Mouse (Mus musculus) hindbrain, embryonic 13.5 days (tissue): ENCODE data around the gene Mcf2l. TPM values are rescaled to one million over a fixed set of nuclear protein-coding genes. Genes with fewer than 3 reads are reported as not detected.

Experiments used
- ATAC-seq: fragments of 200-750 bp; cut with Nextera tagmentation; 2 replicates; pipeline ENCODE4 v1.8.0; 2017; ENCODE audit warnings: moderate TSS enrichment; ENCODE audit not compliant: low FRiP score
- H3K27ac ChIP-seq: fragments of 300-500 bp; sonication (generic); 2 replicates; pipeline ENCODE4 v1.5.1; 2015; ENCODE audit warnings: inconsistent platforms, mild to moderate bottlenecking, moderate library complexity
- H3K27me3 ChIP-seq: fragments of 300-500 bp; sonication (generic); 2 replicates; pipeline ENCODE4 v1.6.1; 2015; ENCODE audit warnings: mild to moderate bottlenecking, inconsistent platforms
- H3K36me3 ChIP-seq: fragments of 300-500 bp; sonication (generic); 2 replicates; pipeline ENCODE4 v1.6.1; 2015; ENCODE audit warnings: mild to moderate bottlenecking, inconsistent platforms
- H3K4me1 ChIP-seq: fragments of 300-500 bp; sonication (generic); replicated peaks from 2 replicates; pipeline ENCODE4 v1.6.1; 2015; ENCODE audit warnings: inconsistent platforms
- H3K4me2 ChIP-seq: fragments of 300-500 bp; sonication (generic); 2 replicates; pipeline ENCODE4 v1.6.1; 2015; ENCODE audit warnings: inconsistent platforms, mild to moderate bottlenecking, moderate library complexity
- H3K4me3 ChIP-seq: fragments of 300-500 bp; sonication (generic); 2 replicates; pipeline ENCODE4 v1.5.1; 2015; ENCODE audit warnings: mild to moderate bottlenecking, inconsistent platforms
- H3K9ac ChIP-seq: fragments of 300-500 bp; sonication (generic); 2 replicates; pipeline ENCODE4 v1.6.1; 2015; ENCODE audit warnings: mild to moderate bottlenecking, inconsistent platforms
- H3K9me3 ChIP-seq: fragments of 300-500 bp; sonication (generic); 2 replicates; pipeline ENCODE4 v1.6.1; 2016; ENCODE audit warnings: inconsistent platforms
- WGBS: fragments of 180-500 bp; shearing (Covaris S2); methylation state at CpG from one replicate; pipeline ENCODE4 v1.1.7; 2015; 5-methylcytosine and 5-hydroxymethylcytosine counted together
- polyA plus RNA-seq: library from polyadenylated mRNA; unstranded; fragments of >200 nt; fragmentation: Nextera tagmentation; extraction: Ambion mirVana; gene quantifications from 2 replicates; pipeline ENCODE4 v1.2.1, GENCODE M21; 2015

Gene Mcf2l
- 119 and 125 TPM in 2 replicates for polyA plus RNA-seq

DNA sequence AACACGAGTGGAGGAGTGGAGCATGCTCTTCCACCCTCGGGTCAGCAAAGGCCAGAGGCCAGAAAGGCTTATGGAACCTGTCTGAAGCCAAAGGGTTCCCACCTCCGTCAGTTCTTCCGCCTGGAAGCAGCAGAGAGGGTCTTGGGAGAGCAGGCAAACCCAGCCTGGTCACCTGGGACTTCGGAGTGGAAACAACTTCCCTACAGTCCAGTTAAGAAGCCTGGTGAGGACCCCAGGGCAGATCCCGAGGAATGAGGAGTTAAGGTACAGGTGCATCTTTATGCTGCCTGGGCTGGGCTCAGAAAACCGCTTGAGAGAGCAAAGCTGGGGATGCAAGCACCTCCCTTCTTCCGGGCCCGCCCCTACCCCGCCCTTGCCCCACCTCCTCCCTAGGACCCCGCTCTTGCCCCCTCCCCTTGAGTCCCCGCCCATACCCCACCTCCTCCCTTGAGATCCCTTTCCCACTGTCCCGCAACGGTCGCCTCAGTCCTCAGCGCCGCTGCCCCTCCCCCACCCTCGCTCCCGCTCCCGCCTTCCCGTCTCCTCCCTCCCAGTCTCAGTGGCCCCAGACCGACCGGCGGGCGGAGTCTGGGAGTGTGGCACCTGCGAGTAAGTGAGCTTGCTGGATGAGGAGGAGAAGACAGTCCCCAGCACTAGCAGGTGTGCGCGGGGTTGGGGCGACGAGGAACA lies at the start of gene Mcf2l:
Gene Mcf2l (plus strand): TSS at position 450 of the 690 bp plus-strand sequence.
- peak within 1 kb of the TSS; percentile 77 for H3K4me2 ChIP-seq
- peak within 1 kb of the TSS; percentile 74 for H3K9ac ChIP-seq
- H3K27ac ChIP-seq = peak within 1 kb of the TSS; percentile 14; the same call in 1 of the 2 replicates
- H3K4me1 ChIP-seq = peaks cover 52% of the 10 kb centered on the region
- no peaks in the 10 kb centered on the region for H3K36me3 ChIP-seq
- under 1% methylated on average over 29 of the region's 30 CpGs for whole genome bisulfite sequencing
- no peaks in the 10 kb centered on the region for H3K27me3 ChIP-seq
- H3K4me3 ChIP-seq = peak within 1 kb of the TSS; percentile 55
- peak; percentile 76 for ATAC-seq
- no peaks in the 10 kb centered on the region for H3K9me3 ChIP-seq

DNA sequence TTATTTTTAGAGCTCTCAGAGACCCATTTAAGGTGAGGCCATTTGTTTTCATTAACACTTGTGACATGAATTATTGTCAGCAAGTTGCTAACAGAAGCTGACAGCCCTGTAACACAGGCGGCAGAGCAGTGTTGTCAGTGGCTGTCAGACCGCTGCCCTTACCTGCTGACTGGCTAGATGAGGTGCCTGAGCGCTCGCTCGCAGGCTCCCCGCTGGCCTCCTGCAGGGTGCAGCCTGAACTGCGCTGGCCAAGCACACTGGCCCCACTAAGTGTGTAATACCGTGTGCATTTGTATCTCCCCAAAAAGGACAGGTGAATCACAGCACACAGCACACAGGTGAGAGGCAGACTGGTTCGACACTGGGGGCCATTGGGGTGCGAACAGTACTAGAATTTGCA lies 49.0 kb upstream of the Mcf2l start:
- peaks cover 81% of the 10 kb centered on the region for H3K36me3 ChIP-seq
- no peaks in the 10 kb centered on the region for H3K9me3 ChIP-seq
- 51% methylated on average over 10 of the region's 10 CpGs for WGBS
- peaks cover 22% of the 10 kb centered on the region for H3K4me1 ChIP-seq
- no peak for ATAC-seq
- H3K27ac ChIP-seq = no peak overlapping the region
- H3K9ac ChIP-seq = no peak overlapping the region
- no peak overlapping the region for H3K4me2 ChIP-seq
- H3K27me3 ChIP-seq = no peaks in the 10 kb centered on the region
- no peak overlapping the region for H3K4me3 ChIP-seq

DNA sequence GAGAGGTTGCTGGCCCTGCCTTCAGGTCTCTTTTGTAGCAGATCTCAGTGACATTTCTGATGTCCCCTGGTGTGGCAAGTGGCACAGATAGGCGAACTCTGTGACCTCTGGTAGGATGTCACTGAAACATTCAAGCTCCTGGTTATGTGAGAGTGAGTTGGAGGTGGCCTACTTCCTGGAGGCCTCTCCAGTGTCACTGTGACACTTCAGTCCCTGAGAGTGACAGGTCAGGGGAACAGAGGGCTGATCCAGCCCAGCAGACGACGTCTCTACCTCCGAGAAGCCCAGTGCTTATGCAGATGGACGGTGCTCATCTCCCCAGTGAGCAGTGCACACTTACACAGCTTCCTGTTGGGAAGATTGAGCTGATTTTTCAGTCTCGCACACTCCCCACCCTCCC lies 48.4 kb upstream of the Mcf2l start:
- Histone ChIP-seq H3K36me3 (peaks cover 83% of the 10 kb centered on the region), H3K27ac (no peak overlapping the region), H3K4me3 (no peak overlapping the region), H3K4me2 (no peak overlapping the region), H3K9ac (no peak overlapping the region), H3K27me3 (no peaks in the 10 kb centered on the region), H3K9me3 (no peaks in the 10 kb centered on the region), H3K4me1 (peaks cover 16% of the 10 kb centered on the region)
- 62% methylated on average over 6 of the region's 6 CpGs for WGBS
- no peak for ATAC-seq

DNA sequence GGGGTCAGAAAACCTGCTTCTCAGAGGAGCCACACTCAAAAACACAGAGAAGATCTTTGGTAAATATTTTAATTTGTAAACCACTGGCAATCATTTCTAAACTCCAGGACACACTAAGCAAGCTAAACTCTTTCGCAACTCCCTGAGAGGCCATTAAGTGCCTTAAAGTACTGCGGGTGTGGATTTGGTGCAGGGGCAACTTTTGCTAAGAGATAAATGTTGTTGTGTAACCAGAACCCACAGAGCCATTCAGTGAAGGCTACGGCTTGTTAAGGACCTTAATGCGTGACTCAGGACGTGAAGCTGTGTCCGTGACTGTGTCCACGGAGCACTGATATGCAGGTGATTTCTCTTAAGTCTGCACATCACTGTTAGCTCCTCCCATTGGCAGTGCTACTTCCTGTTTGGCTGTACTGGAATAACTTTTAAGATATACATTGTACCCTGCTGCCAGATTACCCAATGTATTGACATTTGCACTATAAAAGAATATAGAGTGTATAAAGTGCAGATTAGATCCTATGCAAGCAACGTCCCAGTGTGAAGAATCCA lies 47.8 kb upstream of the Mcf2l start:
- WGBS = 75% methylated on average over 8 of the region's 8 CpGs
- H3K4me2 ChIP-seq = no peak overlapping the region
- no peak overlapping the region for H3K4me3 ChIP-seq
- no peak for ATAC-seq
- no peak overlapping the region for H3K27ac ChIP-seq
- no peaks in the 10 kb centered on the region for H3K27me3 ChIP-seq
- H3K9me3 ChIP-seq = no peaks in the 10 kb centered on the region
- H3K36me3 ChIP-seq = peaks cover 81% of the 10 kb centered on the region
- peaks cover 16% of the 10 kb centered on the region for H3K4me1 ChIP-seq
- no peak overlapping the region for H3K9ac ChIP-seq

DNA sequence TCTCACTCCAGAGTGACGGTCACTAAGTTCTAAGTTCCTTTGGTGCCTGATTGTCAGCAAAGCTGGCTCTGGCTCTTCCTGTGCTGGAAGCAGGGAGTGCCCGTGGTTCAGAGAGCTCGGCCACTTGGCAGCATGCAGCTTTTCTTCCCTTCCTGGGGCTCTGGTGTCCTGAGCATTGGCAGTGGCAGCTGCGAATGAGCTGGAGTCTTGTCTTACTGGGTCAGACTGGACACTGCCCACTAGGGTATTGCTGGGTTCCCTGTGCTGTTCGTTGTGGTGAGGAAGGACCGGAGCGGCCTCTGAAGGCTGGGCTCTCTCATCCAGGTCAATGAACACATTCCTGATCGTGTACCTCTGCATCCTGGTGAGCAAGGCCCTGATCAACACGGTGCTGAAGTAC lies 46.5 kb upstream of the Mcf2l start:
- Histone ChIP-seq H3K4me1 (peaks cover 26% of the 10 kb centered on the region), H3K9ac (no peak overlapping the region), H3K4me2 (no peak overlapping the region), H3K9me3 (no peaks in the 10 kb centered on the region), H3K4me3 (no peak overlapping the region), H3K27ac (no peak overlapping the region), H3K36me3 (peaks cover 82% of the 10 kb centered on the region), H3K27me3 (no peaks in the 10 kb centered on the region)
- no peak for ATAC-seq
- 92% methylated on average over 9 of the region's 9 CpGs for WGBS

DNA sequence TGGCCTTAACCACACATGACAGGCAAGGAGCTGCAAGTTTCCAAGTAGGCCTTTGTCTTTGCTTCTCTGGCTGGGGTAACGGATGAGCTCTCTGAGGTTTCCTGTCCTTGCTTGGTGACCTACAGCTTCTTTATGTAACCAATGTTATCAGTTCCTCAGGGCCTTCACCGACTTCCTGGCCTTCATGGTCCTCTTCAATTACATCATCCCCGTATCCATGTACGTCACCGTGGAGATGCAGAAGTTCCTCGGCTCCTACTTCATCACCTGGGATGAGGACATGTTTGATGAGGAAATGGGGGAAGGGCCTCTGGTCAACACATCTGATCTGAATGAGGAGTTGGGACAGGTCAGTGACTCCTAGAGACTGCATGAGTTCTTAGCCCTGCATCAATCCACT lies 45.3 kb upstream of the Mcf2l start:
- Histone ChIP-seq H3K4me2 (no peak overlapping the region), H3K27me3 (no peaks in the 10 kb centered on the region), H3K4me1 (peaks cover 31% of the 10 kb centered on the region), H3K36me3 (peaks cover 81% of the 10 kb centered on the region), H3K4me3 (no peak overlapping the region), H3K27ac (no peak overlapping the region), H3K9me3 (no peaks in the 10 kb centered on the region), H3K9ac (no peak overlapping the region)
- no peak for ATAC-seq
- WGBS = 87% methylated on average over 6 of the region's 6 CpGs

DNA sequence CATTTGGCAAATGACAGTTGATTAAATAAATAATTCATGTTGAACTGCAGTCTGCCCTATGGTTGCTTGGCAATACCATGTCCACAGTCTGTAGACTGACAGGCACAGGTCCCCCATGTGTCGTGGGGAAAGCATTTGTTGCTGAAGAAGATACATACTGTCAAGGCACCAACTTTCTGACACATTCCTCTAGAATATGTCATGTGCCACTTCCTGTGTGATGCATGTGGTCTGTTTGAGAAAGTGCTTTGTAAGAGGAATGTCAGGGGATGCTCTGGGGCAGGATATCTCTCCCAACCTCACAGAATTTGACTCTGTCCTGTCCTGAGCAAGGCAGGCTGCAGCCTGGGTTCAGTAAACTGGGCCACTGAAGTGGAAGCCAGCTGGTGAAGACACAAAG lies 44.2 kb upstream of the Mcf2l start:
- H3K9ac ChIP-seq = no peak overlapping the region
- no peak overlapping the region for H3K27ac ChIP-seq
- WGBS = 42% methylated on average over 1 of the region's 1 CpGs
- no peak overlapping the region for H3K4me3 ChIP-seq
- H3K36me3 ChIP-seq = peaks cover 89% of the 10 kb centered on the region
- no peaks in the 10 kb centered on the region for H3K9me3 ChIP-seq
- no peak for ATAC-seq
- H3K27me3 ChIP-seq = no peaks in the 10 kb centered on the region
- H3K4me1 ChIP-seq = peaks cover 29% of the 10 kb centered on the region
- H3K4me2 ChIP-seq = no peak overlapping the region

DNA sequence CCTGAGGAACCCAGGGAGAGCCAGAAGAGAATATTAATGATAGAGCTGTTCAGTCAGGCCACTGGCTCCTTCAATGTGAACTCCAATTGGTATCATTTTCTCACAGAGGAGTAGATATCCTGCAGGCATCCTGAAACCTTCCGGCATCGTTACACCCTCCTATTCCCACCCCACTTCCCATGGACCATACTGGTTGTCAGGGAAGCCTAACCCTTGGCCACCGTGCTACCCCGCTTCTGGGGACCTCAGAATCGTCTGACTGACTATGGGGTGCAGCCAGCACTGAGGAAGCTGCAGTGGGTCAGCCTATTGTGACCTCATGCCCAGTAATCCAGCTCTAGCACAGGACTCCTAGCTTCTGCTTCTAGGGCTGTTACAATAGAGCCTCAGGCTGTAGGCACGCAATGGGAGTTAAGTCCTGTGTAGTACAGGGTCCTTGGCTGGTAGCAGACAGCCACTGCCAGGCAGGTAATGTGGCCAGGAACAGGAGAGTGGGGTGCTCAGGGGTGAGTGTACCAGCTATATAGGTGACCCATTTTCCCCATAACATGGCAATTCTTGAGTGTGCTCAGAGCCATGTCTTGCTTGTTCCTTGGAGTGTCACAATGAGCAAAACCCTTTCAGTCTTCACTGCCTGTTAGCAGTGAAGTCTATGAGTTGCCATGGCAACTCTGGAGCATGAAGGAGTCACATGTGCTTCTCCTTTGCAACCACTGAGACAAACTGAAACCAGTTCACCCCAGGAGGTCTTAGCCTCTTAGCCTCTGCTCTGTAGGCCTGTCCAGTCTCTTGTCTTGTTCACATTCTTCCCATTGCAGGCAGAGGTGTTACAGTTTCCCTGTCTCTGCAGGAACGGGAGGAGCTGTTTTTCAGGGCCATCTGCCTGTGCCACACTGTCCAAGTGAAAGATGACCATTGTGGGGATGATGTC lies 41.7 kb upstream of the Mcf2l start:
- peak; percentile 75 for ATAC-seq
- WGBS = 58% methylated on average over 7 of the region's 7 CpGs
- no peak overlapping the region for H3K4me3 ChIP-seq

DNA sequence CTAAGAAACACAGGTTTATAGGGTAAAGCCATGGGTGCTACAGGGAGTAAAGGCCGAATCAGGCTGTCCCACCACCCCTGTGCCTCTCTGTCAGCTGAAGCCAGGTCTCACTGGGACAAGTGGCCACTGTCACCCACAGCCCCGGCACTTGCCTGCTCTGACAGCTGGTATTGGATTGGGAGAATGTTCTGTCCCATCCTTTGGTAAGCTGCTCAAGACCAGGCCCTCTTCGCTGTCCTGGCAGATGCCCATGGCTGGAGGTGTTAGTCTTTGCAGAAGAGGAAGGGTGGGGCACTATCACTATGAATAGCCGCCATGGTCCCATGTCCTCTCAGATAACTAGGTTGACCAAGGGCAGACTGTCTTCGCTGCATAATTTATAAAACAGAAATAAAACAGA lies 40.0 kb upstream of the Mcf2l start:
- WGBS = 90% methylated on average over 5 of the region's 5 CpGs
- peaks cover 87% of the 10 kb centered on the region for H3K36me3 ChIP-seq

More for the DNA sequence above, 41.7 kb upstream of the Mcf2l start:
- Histone ChIP-seq H3K4me1 (peaks cover 22% of the 10 kb centered on the region), H3K36me3 (peaks cover 89% of the 10 kb centered on the region), H3K9ac (no peak overlapping the region), H3K4me2 (no peak overlapping the region), H3K27me3 (no peaks in the 10 kb centered on the region), H3K9me3 (no peaks in the 10 kb centered on the region), H3K27ac (peak overlapping the region; percentile 70)

DNA sequence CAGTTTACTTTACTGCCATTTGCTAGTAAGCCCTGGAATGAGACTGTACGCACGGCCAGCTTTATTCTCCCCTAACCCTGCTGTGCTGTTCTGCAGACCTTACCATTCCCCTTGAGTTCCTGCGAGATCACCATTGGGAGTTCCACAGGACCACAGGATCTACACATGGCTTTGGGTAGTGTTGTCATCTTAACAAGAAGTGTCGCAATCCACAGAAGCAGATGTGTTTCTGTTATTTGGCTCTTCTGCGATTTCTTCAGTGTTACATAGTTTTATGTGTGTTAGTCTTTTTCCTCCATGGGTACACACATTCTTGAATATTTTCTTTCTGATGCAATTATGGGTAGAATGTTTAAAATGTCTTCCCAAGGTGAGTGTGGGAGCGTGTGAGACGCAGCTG lies 32.8 kb upstream of the Mcf2l start:
- no peak overlapping the region for H3K9ac ChIP-seq
- H3K27ac ChIP-seq = no peak overlapping the region
- H3K36me3 ChIP-seq = peaks cover 77% of the 10 kb centered on the region
- no peaks in the 10 kb centered on the region for H3K9me3 ChIP-seq
- H3K4me2 ChIP-seq = no peak overlapping the region
- H3K27me3 ChIP-seq = no peaks in the 10 kb centered on the region
- no peak for ATAC-seq
- 91% methylated on average over 7 of the region's 7 CpGs for WGBS
- H3K4me1 ChIP-seq = no peaks in the 10 kb centered on the region
- H3K4me3 ChIP-seq = no peak overlapping the region

More for the DNA sequence above, 40.0 kb upstream of the Mcf2l start:
- H3K9me3 ChIP-seq = no peaks in the 10 kb centered on the region
- no peak overlapping the region for H3K4me3 ChIP-seq
- H3K27me3 ChIP-seq = no peaks in the 10 kb centered on the region
- peaks cover 22% of the 10 kb centered on the region for H3K4me1 ChIP-seq
- no peak overlapping the region for H3K4me2 ChIP-seq
- no peak overlapping the region for H3K9ac ChIP-seq
- H3K27ac ChIP-seq = no peak overlapping the region
- no peak for ATAC-seq

DNA sequence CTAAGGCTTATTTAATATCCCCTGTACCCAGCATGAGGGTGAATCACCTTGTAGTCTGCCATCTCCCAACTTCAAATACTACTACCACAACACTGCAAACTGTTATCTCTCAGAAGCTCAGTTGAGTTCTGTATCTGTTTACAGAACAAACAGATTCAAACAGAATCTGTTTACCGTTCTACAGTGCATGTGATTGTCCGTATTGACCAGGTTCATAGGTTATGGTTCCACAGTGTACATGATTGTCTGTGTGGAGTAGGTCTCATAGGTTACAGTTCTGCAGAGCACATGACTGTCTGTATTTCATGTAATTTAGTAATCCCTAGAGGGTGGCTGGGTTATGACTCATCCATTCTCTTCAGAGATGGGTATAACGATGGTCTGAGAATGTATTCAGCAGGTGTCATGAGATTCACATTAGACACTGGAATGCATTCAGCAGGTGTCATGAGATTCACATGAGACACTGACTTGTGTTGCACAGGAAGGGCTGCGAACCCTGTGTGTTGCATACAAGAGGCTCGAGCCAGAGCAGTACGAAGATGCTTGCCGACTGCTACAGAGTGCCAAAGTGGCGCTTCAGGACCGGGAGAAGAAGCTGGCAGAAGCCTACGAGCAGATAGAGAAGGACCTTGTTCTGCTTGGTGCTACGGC lies 31.1 kb upstream of the Mcf2l start:
- no peak overlapping the region for H3K4me2 ChIP-seq
- WGBS = 92% methylated on average over 11 of the region's 11 CpGs
- no peaks in the 10 kb centered on the region for H3K9me3 ChIP-seq
- no peak for ATAC-seq
- H3K27me3 ChIP-seq = no peaks in the 10 kb centered on the region
- peaks cover 71% of the 10 kb centered on the region for H3K36me3 ChIP-seq
- no peak overlapping the region for H3K9ac ChIP-seq
- no peak overlapping the region for H3K27ac ChIP-seq
- H3K4me1 ChIP-seq = no peaks in the 10 kb centered on the region
- H3K4me3 ChIP-seq = no peak overlapping the region

DNA sequence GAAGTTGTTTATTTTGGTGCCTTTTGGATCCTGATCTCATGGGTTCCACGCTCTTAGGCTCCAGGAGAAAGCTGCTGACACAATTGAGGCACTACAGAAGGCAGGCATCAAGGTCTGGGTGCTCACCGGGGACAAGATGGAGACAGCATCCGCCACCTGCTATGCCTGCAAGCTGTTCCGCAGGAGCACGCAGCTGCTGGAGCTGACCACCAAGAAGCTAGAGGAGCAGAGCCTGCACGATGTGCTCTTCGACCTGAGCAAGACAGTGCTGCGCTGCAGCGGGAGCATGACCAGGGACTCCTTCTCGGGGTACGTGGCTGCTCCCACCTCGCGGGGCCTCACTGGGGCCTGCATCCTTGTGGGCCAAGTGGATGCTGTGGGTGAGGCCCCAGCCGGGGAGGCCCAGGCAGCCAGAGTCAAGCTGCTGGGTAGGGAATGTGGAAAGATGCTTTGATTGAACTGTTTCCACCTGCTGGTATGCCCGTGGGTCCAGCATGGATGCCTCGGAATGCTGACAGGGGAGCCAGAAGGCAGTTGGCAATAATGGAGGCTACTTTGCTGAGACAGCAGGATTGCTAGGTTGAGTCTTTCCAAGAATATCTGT lies 29.2 kb upstream of the Mcf2l start:
- 94% methylated on average over 16 of the region's 16 CpGs for WGBS
- ATAC-seq = no peak
- Histone ChIP-seq H3K4me1 (no peaks in the 10 kb centered on the region), H3K9ac (no peak overlapping the region), H3K27ac (no peak overlapping the region), H3K4me3 (no peak overlapping the region), H3K36me3 (peaks cover 74% of the 10 kb centered on the region), H3K9me3 (no peaks in the 10 kb centered on the region), H3K27me3 (no peaks in the 10 kb centered on the region), H3K4me2 (no peak overlapping the region)
